Mouse (Mus musculus) forebrain, embryonic 10.5 days (tissue): ENCODE results near the gene Hnrnpll. TPM values are rescaled to one million over a fixed set of nuclear protein-coding genes. Genes with fewer than 3 reads are reported as not detected.
"Not testable (repeated sequence)": the region's sequence is repeated elsewhere in the genome, so short reads cannot be mapped to it uniquely, and the experiment has no call there.

Experiments
- DNase-seq: peaks from one replicate; pipeline ENCODE4 v3.0.0-alpha.2; 2017; ENCODE audit warnings: low spot score; ENCODE audit errors: extremely low spot score
- H3K27ac ChIP-seq: fragments of 300-500 bp; sonication (generic); 2 replicates; pipeline ENCODE4 v1.5.1; 2016; ENCODE audit warnings: mild to moderate bottlenecking
- H3K27me3 ChIP-seq: fragments of 300-500 bp; sonication (generic); 2 replicates; pipeline ENCODE4 v1.6.1; 2016; ENCODE audit warnings: mild to moderate bottlenecking; ENCODE audit not compliant: poor library complexity, severe bottlenecking
- H3K36me3 ChIP-seq: fragments of 300-500 bp; sonication (generic); replicated peaks from 2 replicates; pipeline ENCODE4 v1.6.1; 2016; ENCODE audit warnings: mild to moderate bottlenecking, moderate library complexity
- H3K4me1 ChIP-seq: fragments of 300-500 bp; sonication (generic); 2 replicates; pipeline ENCODE4 v1.6.1; 2016
- H3K4me3 ChIP-seq: fragments of 300-500 bp; sonication (generic); 2 replicates; pipeline ENCODE4 v1.5.1; 2016; ENCODE audit warnings: mild to moderate bottlenecking, moderate library complexity
- H3K9me3 ChIP-seq: fragments of 300-500 bp; sonication (generic); 2 replicates; pipeline ENCODE4 v1.6.1; 2016; ENCODE audit warnings: mild to moderate bottlenecking, moderate library complexity
- WGBS: fragments of 180-500 bp; shearing (Covaris S2); methylation state at CpG from one replicate; pipeline ENCODE4 v1.1.7; 2016; 5-methylcytosine and 5-hydroxymethylcytosine counted together
- polyA plus RNA-seq: library from polyadenylated mRNA; unstranded; fragments of >200 nt; fragmentation: Nextera tagmentation; extraction: Ambion mirVana; gene quantifications from 2 replicates; pipeline ENCODE4 v1.2.1, GENCODE M21; 2016

Hnrnpll gene
- polyA plus RNA-seq, 1 experiment from 2014 or later: 86.2 TPM

- Histone ChIP-seq H3K27me3 (no peaks in the 10 kb centered on the region), H3K9me3 (no peaks in the 10 kb centered on the region), H3K4me1 (0 out of 2 replicates have a peak, but pooled peaks cover 2% of the 10 kb centered on the region), H3K27ac (no peak overlapping the region), H3K4me3 (no peak overlapping the region), H3K36me3 (peaks cover 88% of the 10 kb centered on the region)
- DNase-seq: no peak
- WGBS: 90% methylated on average over 1 of the region's 1 CpGs
Observed at GRCm38 (mm10) chr17:80051682-80052081, 10.5 kb downstream of the Hnrnpll start.

- H3K27me3 ChIP-seq, H3K9me3 ChIP-seq, H3K4me1 ChIP-seq, DNase-seq, H3K4me3 ChIP-seq, H3K27ac ChIP-seq: not testable (repeated sequence)
- H3K36me3 ChIP-seq: peaks cover 100% of the 10 kb centered on the region
Observed at GRCm38 (mm10) chr17:80049300-80049699, 12.8 kb downstream of the Hnrnpll start.

- H3K9me3 ChIP-seq: no peaks in the 10 kb centered on the region
- peaks cover 100% of the 10 kb centered on the region for H3K36me3 ChIP-seq
- H3K27ac ChIP-seq: no peak overlapping the region
- H3K4me3 ChIP-seq: no peak overlapping the region
- no peaks in the 10 kb centered on the region for H3K4me1 ChIP-seq
- no peaks in the 10 kb centered on the region for H3K27me3 ChIP-seq
- DNase-seq: peak; percentile 34
- 76% methylated on average over 7 of the region's 7 CpGs for WGBS
Observed at GRCm38 (mm10) chr17:80048230-80048629, 13.9 kb downstream of the Hnrnpll start.

- Histone ChIP-seq H3K27me3 (no peaks in the 10 kb centered on the region), H3K36me3 (peaks cover 98% of the 10 kb centered on the region)
- WGBS: 76% methylated on average over 1 of the region's 1 CpGs
Observed at GRCm38 (mm10) chr17:80041739-80042138, 20.4 kb downstream of the Hnrnpll start.

DNA sequence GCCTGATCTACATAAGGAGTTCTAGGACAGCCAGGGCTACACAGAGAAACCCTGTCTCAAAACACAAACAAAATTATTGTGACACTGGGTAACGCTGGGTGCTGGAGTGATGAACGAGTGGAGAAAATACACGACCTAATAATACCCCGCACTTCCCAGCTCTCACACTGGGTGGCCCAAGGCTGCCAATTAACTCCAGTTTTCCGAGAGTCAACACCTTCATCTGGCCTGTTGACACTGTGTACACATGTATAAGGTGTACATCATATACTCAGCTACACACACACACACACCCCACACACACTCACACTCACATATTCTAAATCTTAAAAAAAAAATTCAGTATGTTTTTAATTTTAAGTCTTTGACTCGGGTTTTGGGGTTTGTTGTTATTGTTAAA, 33.5 kb downstream of the Hnrnpll start:
- no peaks in the 10 kb centered on the region for H3K4me1 ChIP-seq
- H3K4me3 ChIP-seq: no peak overlapping the region
- H3K36me3 ChIP-seq: peaks cover 81% of the 10 kb centered on the region
- peaks cover 2% of the 10 kb centered on the region; the same call in 1 of the 2 replicates for H3K9me3 ChIP-seq
- no peak for DNase-seq
- 97% methylated on average over 6 of the region's 6 CpGs for WGBS
- H3K27ac ChIP-seq: no peak overlapping the region
- no peaks in the 10 kb centered on the region for H3K27me3 ChIP-seq

More at GRCm38 (mm10) chr17:80041739-80042138, 20.4 kb downstream of the Hnrnpll start:
- H3K9me3 ChIP-seq: no peaks in the 10 kb centered on the region
- H3K4me3 ChIP-seq: no peak overlapping the region
- no peaks in the 10 kb centered on the region for H3K4me1 ChIP-seq
- no peak overlapping the region for H3K27ac ChIP-seq
- no peak for DNase-seq

- Histone ChIP-seq H3K4me1 (no peaks in the 10 kb centered on the region), H3K27ac (no peak overlapping the region), H3K9me3 (peaks cover 2% of the 10 kb centered on the region; the same call in 1 of the 2 replicates), H3K27me3 (no peaks in the 10 kb centered on the region), H3K4me3 (no peak overlapping the region), H3K36me3 (peaks cover 58% of the 10 kb centered on the region)
- WGBS: 95% methylated on average over 5 of the region's 5 CpGs
- DNase-seq: no peak
Observed at GRCm38 (mm10) chr17:80026189-80026936, 35.8 kb downstream of the Hnrnpll start.

DNA sequence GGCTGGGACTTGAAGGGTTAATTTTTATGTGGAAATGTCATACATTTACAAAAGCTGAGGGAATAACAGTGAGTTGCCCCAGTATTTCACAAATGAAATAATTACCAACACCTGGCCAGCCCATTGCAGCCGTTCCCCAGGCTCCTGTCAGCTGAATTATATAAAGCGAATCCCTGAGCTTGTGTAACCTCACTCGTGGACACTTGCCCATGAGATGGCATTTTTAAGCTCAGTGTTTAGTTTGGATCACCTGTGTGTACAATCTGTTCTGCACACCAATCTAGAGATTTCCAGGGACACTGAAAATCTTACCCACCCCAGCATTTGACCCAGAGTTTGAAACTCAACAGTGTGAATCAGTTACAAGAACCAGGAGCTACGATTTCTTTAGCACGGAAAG, 40.0 kb downstream of the Hnrnpll start:
- Histone ChIP-seq H3K4me1 (peaks cover 8% of the 10 kb centered on the region), H3K27ac (no peak overlapping the region), H3K36me3 (peaks cover 15% of the 10 kb centered on the region), H3K9me3 (peaks cover 2% of the 10 kb centered on the region; the same call in 1 of the 2 replicates), H3K4me3 (no peak overlapping the region), H3K27me3 (no peaks in the 10 kb centered on the region)
- 82% methylated on average over 5 of the region's 5 CpGs for WGBS
- DNase-seq: no peak

DNA sequence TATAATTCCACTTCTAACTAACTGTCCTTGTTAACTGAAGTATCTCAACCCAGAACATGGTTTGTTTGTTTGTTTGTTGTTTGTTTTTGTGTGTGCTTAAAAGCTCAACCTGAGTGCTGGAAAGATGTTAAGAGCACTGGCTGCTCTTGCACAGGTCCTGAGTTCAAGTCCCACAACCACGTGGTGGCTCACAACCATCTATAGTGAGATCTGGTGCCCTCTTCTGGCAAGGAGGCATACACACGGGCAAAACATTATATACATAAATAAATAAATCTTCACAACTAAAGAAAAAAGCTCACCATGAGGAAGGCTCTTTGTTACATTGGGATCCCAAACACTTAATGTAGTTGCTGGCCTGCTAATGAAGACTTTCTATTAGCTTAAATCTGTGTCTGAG, 41.6 kb downstream of the Hnrnpll start:
- WGBS: 76% methylated on average over 2 of the region's 2 CpGs
- peaks cover 2% of the 10 kb centered on the region; the same call in 1 of the 2 replicates for H3K9me3 ChIP-seq
- H3K27ac ChIP-seq: no peak overlapping the region
- peaks cover 5% of the 10 kb centered on the region for H3K36me3 ChIP-seq
- H3K4me1 ChIP-seq: peaks cover 8% of the 10 kb centered on the region
- H3K27me3 ChIP-seq: no peaks in the 10 kb centered on the region
- DNase-seq: no peak
- no peak overlapping the region for H3K4me3 ChIP-seq

DNA sequence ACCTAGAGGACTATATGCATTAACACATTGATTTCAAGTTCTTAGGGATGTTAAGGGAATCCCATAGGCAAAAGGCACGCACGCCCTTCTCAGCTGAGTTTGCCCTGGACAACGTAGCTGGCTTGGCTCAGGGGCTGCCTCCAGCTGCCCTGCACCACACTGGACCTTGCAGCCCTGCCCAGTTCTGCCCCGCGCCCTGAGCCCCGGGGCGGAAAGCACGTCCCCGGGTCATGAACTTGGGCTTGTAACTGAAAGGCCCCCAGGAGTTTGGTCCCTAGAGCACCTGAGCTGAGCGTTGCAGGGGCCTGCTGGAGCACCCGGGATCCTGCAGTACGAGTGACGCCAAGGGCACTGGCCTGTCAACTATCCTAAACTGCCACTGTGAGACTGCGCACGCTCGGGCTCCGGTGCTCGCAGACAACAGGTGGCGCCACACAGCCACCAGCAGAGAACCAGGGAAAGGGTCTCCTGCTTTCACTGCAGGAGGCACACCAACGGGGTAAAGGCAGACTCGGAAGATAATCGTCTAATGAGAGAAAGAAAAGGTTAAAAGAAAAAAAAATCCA, 43.1 kb downstream of the Hnrnpll start:
- Histone ChIP-seq H3K27ac (no peak overlapping the region), H3K27me3 (no peaks in the 10 kb centered on the region), H3K4me3 (peak overlapping the region; percentile 38), H3K9me3 (no peaks in the 10 kb centered on the region), H3K36me3 (no peaks in the 10 kb centered on the region), H3K4me1 (peaks cover 8% of the 10 kb centered on the region)
- 11% methylated on average over 22 of the region's 22 CpGs for WGBS
- peak; percentile 42 for DNase-seq

DNA sequence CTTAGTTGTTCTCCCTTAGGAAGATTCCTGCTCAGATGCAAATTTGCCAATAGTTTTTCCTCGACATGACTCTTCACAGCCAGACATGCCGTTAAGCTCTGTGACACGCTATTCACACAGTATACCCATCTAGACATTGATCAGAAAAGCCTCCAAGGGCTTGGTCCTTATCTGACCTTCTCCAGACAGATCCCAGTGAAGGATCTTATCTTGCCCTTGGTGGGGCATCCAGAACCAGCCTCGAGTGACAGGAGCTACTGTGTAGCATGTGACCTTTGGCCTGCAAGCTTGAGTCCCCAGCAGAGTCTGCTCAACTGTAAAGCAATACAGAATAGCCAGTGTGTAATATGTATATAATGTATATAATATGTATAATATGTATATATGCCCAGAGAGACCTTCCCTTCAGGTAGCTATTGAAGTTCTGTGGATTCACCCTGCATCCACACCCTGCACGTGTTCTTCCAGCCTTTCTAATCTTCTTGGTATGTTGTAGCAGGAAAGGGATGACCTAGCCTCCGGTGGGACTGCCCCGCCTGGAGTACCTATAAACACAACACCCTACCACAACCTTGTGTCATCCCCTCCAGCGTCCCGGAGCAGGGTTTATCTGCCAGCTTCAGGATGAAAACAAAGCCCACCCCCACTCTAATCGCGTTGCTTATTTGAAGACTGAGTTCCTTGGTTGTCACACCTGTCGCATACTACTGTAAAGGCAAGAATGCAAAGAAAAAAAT, 43.7 kb downstream of the Hnrnpll start:
- H3K9me3 ChIP-seq: no peaks in the 10 kb centered on the region
- H3K27ac ChIP-seq: no peak overlapping the region
- no peak overlapping the region for H3K4me3 ChIP-seq
- WGBS: 68% methylated on average over 12 of the region's 12 CpGs
- H3K27me3 ChIP-seq: no peaks in the 10 kb centered on the region
- H3K4me1 ChIP-seq: peaks cover 8% of the 10 kb centered on the region
- H3K36me3 ChIP-seq: no peaks in the 10 kb centered on the region
- no peak for DNase-seq

DNA sequence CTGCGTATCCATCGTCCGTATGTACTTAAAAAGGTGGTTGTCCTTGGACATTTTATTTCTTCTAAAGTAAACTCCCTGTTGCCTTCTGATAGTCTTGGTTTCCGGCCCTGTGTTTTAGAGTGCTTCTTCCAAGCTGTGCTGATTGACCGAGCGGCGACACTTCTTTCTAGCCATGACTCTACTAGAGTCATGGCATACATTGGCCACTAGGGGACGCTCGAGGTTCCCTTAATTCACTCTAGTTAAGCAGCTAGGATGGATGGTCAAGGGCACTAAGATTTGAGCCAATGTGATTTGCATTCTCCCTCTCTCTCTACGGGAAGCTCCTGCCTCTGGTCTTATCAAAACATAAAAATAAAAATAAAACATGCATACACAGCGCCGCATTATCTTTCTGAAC, 44.7 kb downstream of the Hnrnpll start:
- H3K36me3 ChIP-seq: no peaks in the 10 kb centered on the region
- DNase-seq: peak; percentile 57
- 53% methylated on average over 12 of the region's 12 CpGs for WGBS

GRCm38 (mm10) chr17:80016400-80016799, 45.7 kb downstream of the Hnrnpll start:
- H3K4me1 ChIP-seq: peaks cover 14% of the 10 kb centered on the region
- H3K36me3 ChIP-seq, H3K9me3 ChIP-seq, H3K4me3 ChIP-seq, H3K27ac ChIP-seq, DNase-seq, H3K27me3 ChIP-seq: not testable (repeated sequence)
- 91% methylated on average over 4 of the region's 4 CpGs for WGBS

More for the DNA sequence above, 44.7 kb downstream of the Hnrnpll start:
- no peak overlapping the region for H3K27ac ChIP-seq
- H3K4me1 ChIP-seq: peaks cover 11% of the 10 kb centered on the region
- H3K27me3 ChIP-seq: no peaks in the 10 kb centered on the region
- H3K9me3 ChIP-seq: no peaks in the 10 kb centered on the region
- H3K4me3 ChIP-seq: no peak overlapping the region

DNA sequence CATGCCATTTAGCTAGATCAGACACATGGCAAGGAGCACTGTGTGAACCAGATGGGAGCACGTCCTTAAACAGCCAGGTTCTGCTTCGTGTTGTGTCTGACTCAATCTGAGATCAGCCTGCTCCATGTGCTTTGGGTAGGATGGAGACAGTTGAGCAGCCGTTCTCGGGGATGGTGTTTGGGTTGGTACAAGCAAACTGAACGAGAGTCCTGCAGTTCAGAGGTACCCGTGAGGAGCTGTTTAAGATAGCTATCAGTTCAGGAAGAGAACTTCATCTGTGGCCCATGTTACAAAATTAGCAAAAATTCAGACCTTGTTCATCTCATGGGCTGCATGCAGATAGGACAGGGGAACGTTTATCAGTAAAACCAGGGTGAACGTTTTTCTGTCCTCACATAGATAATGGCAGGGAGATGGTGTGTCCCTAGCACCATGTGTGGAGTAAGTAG, 47.7 kb downstream of the Hnrnpll start:
- WGBS: 89% methylated on average over 8 of the region's 8 CpGs

More for the DNA sequence above, 47.7 kb downstream of the Hnrnpll start:
- Histone ChIP-seq H3K4me3 (no peak overlapping the region), H3K4me1 (peaks cover 21% of the 10 kb centered on the region), H3K27me3 (peaks cover 10% of the 10 kb centered on the region; the same call in 1 of the 2 replicates), H3K9me3 (no peaks in the 10 kb centered on the region), H3K27ac (no peak overlapping the region), H3K36me3 (no peaks in the 10 kb centered on the region)
- DNase-seq: no peak
